9 mouse cellular contexts compared by ENCODE assay signal in the genomic region with DNA sequence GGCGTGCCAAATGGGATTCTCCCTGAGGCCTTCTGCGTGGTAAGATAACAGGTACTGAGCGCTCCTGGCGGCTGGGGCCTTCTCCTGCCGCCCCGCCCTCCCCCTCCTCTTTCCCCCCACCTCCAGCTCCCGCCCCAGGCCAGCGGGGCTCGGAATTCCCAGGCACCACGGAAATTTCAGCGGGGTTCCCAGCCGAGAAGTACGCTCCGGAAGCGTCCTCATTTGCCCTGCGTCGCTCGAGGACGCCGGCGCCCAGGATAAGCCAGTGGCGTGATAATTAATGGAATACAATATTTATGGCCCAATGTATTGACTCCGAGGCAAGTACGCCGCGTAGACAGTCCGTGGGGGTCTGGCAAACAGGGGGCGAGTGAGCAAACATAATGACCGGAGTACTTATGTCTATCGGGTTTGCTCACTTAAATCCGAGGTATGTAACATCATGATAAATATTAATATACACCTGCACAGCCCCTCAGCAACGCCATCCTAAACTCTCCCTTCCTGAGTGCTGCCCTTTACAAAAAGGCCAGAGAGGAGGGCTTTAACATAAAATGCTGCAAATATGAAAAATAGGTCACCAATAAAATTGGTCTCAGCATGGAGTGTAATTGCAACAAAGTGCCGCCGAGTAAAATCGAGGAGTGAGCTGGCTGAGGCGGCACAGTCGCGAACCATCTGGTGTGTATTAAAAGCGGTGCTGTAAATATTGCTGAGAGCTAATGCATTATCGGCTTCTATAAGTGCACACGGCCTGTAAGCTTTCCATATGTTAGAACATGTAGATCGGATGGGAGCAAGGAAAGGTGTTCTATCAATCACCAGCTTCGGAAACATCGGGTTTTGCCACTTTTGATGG. TPM values are rescaled to one million over a fixed set of nuclear protein-coding genes. Genes with fewer than 3 reads are reported as not detected.
DNase-seq lines count a peak whose midpoint lies in the region; ATAC-seq and TF ChIP-seq lines count a peak whose summit lies in the region.
"Had no signal": no experiment of that assay in that cellular context is flagged by ENCODE, and none has a peak within 500 bp of the region (broad histone marks: within the 10 kb centered on the region; RNA-seq: fewer than 3 reads in every experiment).

No protein-coding gene starts in this region.

- WGBS in heart, embryonic 16.5 days = 1% methylated on average over 42 of the region's 44 CpGs
- WGBS in embryonic facial prominence, embryonic 15.5 days = under 1% methylated on average over 44 of the region's 44 CpGs
- under 1% methylated on average over 43 of the region's 44 CpGs for WGBS in limb, embryonic 14.5 days

- intact Hi-C loops in heart, postnatal 36 days (cut with DNase I) = loop anchor here (2.0 to 10.0 kb wide), 2 partner anchors 16 to 476 kb away; a partner anchor contains a TSS

- peak overlapping the region; percentile 53 for H3K4me2 ChIP-seq in heart, embryonic 16.5 days (ENCODE audit: low read depth, low read length)
- H3K4me2 ChIP-seq in embryonic facial prominence, embryonic 15.5 days (replicated peaks) = peak overlapping the region; percentile 45
- H3K4me2 ChIP-seq in limb, embryonic 14.5 days (replicated peaks; ENCODE audit: low read depth, low read length, severe bottlenecking) = peak overlapping the region; percentile 22; the same call in 1 of the 2 replicates

- no peak overlapping the region for H3K9ac ChIP-seq in heart, embryonic 16.5 days (ENCODE audit: low read length)
- H3K9ac ChIP-seq in embryonic facial prominence, embryonic 15.5 days = no peak overlapping the region
- no peak overlapping the region for H3K9ac ChIP-seq in limb, embryonic 14.5 days (ENCODE audit: low read depth, low read length, severe bottlenecking)

- H3K4me3 ChIP-seq in heart, embryonic 16.5 days (ENCODE audit: low read length) = peak overlapping the region; percentile 32
- H3K4me3 ChIP-seq in brown adipose tissue, adult 24 weeks (ENCODE audit: insufficient read depth, low read depth, low read length) = 0 out of 2 replicates have a peak overlapping the region, but pooled peaks have one; percentile 14
- peak overlapping the region; percentile 29 for H3K4me3 ChIP-seq in embryonic facial prominence, embryonic 15.5 days (replicated peaks)
- no peak overlapping the region for H3K4me3 ChIP-seq in limb, embryonic 14.5 days (replicated peaks; ENCODE audit: low read length)

- H3K27me3 ChIP-seq in heart, embryonic 16.5 days (ENCODE audit: control insufficient read depth, insufficient read depth, low read length) = peaks cover 75% of the 10 kb centered on the region
- H3K27me3 ChIP-seq in embryonic facial prominence, embryonic 15.5 days = peaks cover 91% of the 10 kb centered on the region
- H3K27me3 ChIP-seq in limb, embryonic 14.5 days (ENCODE audit: control insufficient read depth, insufficient read depth, low read length) = peaks cover 97% of the 10 kb centered on the region

- no peaks in the 10 kb centered on the region for H3K36me3 ChIP-seq in heart, embryonic 16.5 days (ENCODE audit: control insufficient read depth, insufficient read depth)
- H3K36me3 ChIP-seq in embryonic facial prominence, embryonic 15.5 days = no peaks in the 10 kb centered on the region
- no peaks in the 10 kb centered on the region for H3K36me3 ChIP-seq in limb, embryonic 14.5 days (ENCODE audit: control insufficient read depth, insufficient read depth, low read length)
- H3K36me3 ChIP-seq: G1E had no signal

- no peak overlapping the region for H3K27ac ChIP-seq in heart, embryonic 16.5 days (ENCODE audit: low read length)
- H3K27ac ChIP-seq in brown adipose tissue, adult 24 weeks (replicated peaks; ENCODE audit: low read depth, low read length) = no peak overlapping the region
- H3K27ac ChIP-seq in embryonic facial prominence, embryonic 15.5 days (replicated peaks) = no peak overlapping the region
- no peak overlapping the region for H3K27ac ChIP-seq in limb, embryonic 14.5 days (replicated peaks; ENCODE audit: low read depth, low read length)

- TF ChIP-seq POLR2A in limb, embryonic 14.5 days (IDR thresholded peaks at IDR 0.05; ENCODE audit: borderline replicate concordance, extremely low read depth, insufficient read depth, insufficient read length) = no peak

- ATAC-seq in heart, embryonic 16.5 days (replicated peaks; ENCODE audit: extremely low read depth, insufficient read depth, low FRiP score) = no peak
- no peak for ATAC-seq in embryonic facial prominence, embryonic 15.5 days (ENCODE audit: insufficient number of reproducible peaks, low FRiP score, low TSS enrichment, low read depth)
- no peak for ATAC-seq in limb, embryonic 14.5 days (ENCODE audit: low FRiP score, low read depth)
- no peak for ATAC-seq in granulocyte monocyte progenitor cell, adult 5-6 weeks (replicated peaks; ENCODE audit: poor library complexity, severe bottlenecking)

- H3K4me1 ChIP-seq in heart, embryonic 16.5 days (ENCODE audit: control insufficient read depth, insufficient read depth, low read length) = peaks cover 5% of the 10 kb centered on the region; the same call in 1 of the 2 replicates
- H3K4me1 ChIP-seq in brown adipose tissue, adult 24 weeks (ENCODE audit: control insufficient read depth, insufficient read depth, insufficient read length, low read length) = no peaks in the 10 kb centered on the region
- H3K4me1 ChIP-seq in embryonic facial prominence, embryonic 15.5 days = peaks cover 24% of the 10 kb centered on the region
- H3K4me1 ChIP-seq in limb, embryonic 14.5 days (ENCODE audit: control insufficient read depth, insufficient read depth, low read length) = peaks cover 10% of the 10 kb centered on the region; the same call in 1 of the 2 replicates

- no peaks in the 10 kb centered on the region for H3K9me3 ChIP-seq in heart, embryonic 16.5 days (replicated peaks; ENCODE audit: control insufficient read depth, low read length)
- no peaks in the 10 kb centered on the region for H3K9me3 ChIP-seq in embryonic facial prominence, embryonic 15.5 days (replicated peaks)
- no peaks in the 10 kb centered on the region for H3K9me3 ChIP-seq in limb, embryonic 14.5 days (ENCODE audit: control insufficient read depth, low read length)
- H3K9me3 ChIP-seq: G1E had no signal

- DNase-seq in heart, postnatal 36 days = no peak
- DNase-seq in limb, embryonic 14.5 days (ENCODE audit: low spot score) = no peak
- DNase-seq in spleen, postnatal 10 days (ENCODE audit: low spot score in 2 of 2) = no peak
- DNase-seq in spleen, adult 12 weeks (ENCODE audit: low spot score) = no peak

RNA-seq across cellular contexts. Expression of a gene that starts 18.3 kb away (rescaled TPM):
- 2.3 and 2.8 TPM in 2 replicates for polyA plus RNA-seq in heart, embryonic 16.5 days (2015; fragmentation: Nextera tagmentation; extraction: Ambion mirVana)
- 1 to 10 TPM; 3.8 to 4.1 TPM for total RNA-seq in heart, postnatal 36 days (2021)
- polyA plus RNA-seq in brown adipose tissue, adult 24 weeks (2012; ENCODE audit: insufficient read depth, insufficient read length, missing spikeins) = 1.1 and 1.2 TPM in 2 replicates
- 14.5 and 18.4 TPM in 2 replicates for polyA plus RNA-seq in embryonic facial prominence, embryonic 15.5 days (2015; fragmentation: Nextera tagmentation; extraction: Ambion mirVana)
- 16.6 and 26.6 TPM in 2 replicates for polyA plus RNA-seq in limb, embryonic 14.5 days (2012; rRNA removed)
- polyA plus RNA-seq in limb, embryonic 14.5 days (2014; fragmentation: Nextera tagmentation; extraction: Ambion mirVana) = 1.6 and 2.1 TPM in 2 replicates
- total RNA-seq in granulocyte monocyte progenitor cell, adult 5-6 weeks (2014; fragmentation: Nextera tagmentation) = not detected in 2 replicates
- total RNA-seq in granulocyte monocyte progenitor cell, adult 5-6 weeks (2017) = not detected in 2 replicates
